Mouse (Mus musculus) activated CD4-positive, CD25-positive, alpha-beta regulatory T cell, adult 9 weeks (primary cell): Measurements from ENCODE around the gene Cog6. TPM values are rescaled to one million over a fixed set of nuclear protein-coding genes. Genes with fewer than 3 reads are reported as not detected.

ENCODE experiments used
- polyA plus RNA-seq: library from polyadenylated mRNA; unstranded; fragments of 100-300 nt; shearing (Covaris generic); gene quantifications from one replicate; pipeline ENCODE4 v1.2.1, GENCODE M21; 2017

Cog6 gene
- 48.8 TPM for polyA plus RNA-seq

GRCm38 (mm10) chr3:53016436-53017340 is at the start of gene Cog6:
Gene Cog6, minus strand, starts transcription at chr3:53017237.

GRCm38 (mm10) chr3:53041411-53042239 is 24.6 kb upstream of the Cog6 start, which contains the start of gene Lhfp:
Gene Lhfp, plus strand, starts transcription at chr3:53041528.

Other genes starting within 250 kb of the Cog6 start
- gene Lhfp, start 24.3 kb upstream of the Cog6 start, polyA plus RNA-seq: 0.70 TPM